Mouse (Mus musculus): ENCODE measurements around the gene Trim3. TPM values are rescaled to one million over a fixed set of nuclear protein-coding genes. Genes with fewer than 3 reads are reported as not detected.

The Trim3 gene
- polyA plus RNA-seq, 1 experiment, result 163 TPM

GRCm38 (mm10) chr7:105616561-105616960 lies 16.8 kb downstream of the Trim3 start:
- Histone ChIP-seq H3K4me3 (replicated peaks; ENCODE audit: extremely low read depth, low read depth, low read length) (no peak overlapping the region), H3K4me1 (ENCODE audit: control insufficient read depth, insufficient read depth, low read length) (peaks cover 9% of the 10 kb centered on the region; the same call in 1 of the 2 replicates)
- no peak for DNase-seq
- TF ChIP-seq CTCF (IDR thresholded peaks at IDR 0.05; ENCODE audit: insufficient read depth, low read length), result no peak
- no peak for TF ChIP-seq POLR2A (IDR thresholded peaks at IDR 0.05; ENCODE audit: borderline replicate concordance, extremely low read depth, low read depth, low read length)
- 63% methylated on average over 6 of the region's 6 CpGs for WGBS

- no peak for TF ChIP-seq POLR2A (IDR thresholded peaks at IDR 0.05; ENCODE audit: borderline replicate concordance, extremely low read depth, low read depth, low read length)
- TF ChIP-seq CTCF (IDR thresholded peaks at IDR 0.05; ENCODE audit: insufficient read depth, low read length), result no peak
- Histone ChIP-seq H3K4me3 (replicated peaks; ENCODE audit: extremely low read depth, low read depth, low read length) (no peak overlapping the region), H3K4me1 (ENCODE audit: control insufficient read depth, insufficient read depth, low read length) (peaks cover 2% of the 10 kb centered on the region; the same call in 1 of the 2 replicates)
- 75% methylated on average over 1 of the region's 1 CpGs for WGBS
- DNase-seq, result no peak
Measured at GRCm38 (mm10) chr7:105615720-105616119, 17.7 kb downstream of the Trim3 start.

GRCm38 (mm10) chr7:105614400-105614799 lies 19.0 kb downstream of the Trim3 start:
- no peak for DNase-seq
- no peak overlapping the region for H3K4me3 ChIP-seq (replicated peaks; ENCODE audit: extremely low read depth, low read depth, low read length)
- TF ChIP-seq CTCF (IDR thresholded peaks at IDR 0.05; ENCODE audit: insufficient read depth, low read length) (no peak), POLR2A (IDR thresholded peaks at IDR 0.05; ENCODE audit: borderline replicate concordance, extremely low read depth, low read depth, low read length) (no peak)
- 100% methylated on average over 1 of the region's 1 CpGs for WGBS
- H3K4me1 ChIP-seq (ENCODE audit: control insufficient read depth, insufficient read depth, low read length), result no peaks in the 10 kb centered on the region; the same call in 1 of the 2 replicates

- no peaks in the 10 kb centered on the region; the same call in 1 of the 2 replicates for H3K4me1 ChIP-seq (ENCODE audit: control insufficient read depth, insufficient read depth, low read length)
- DNase-seq, result peak; percentile 26
- WGBS, result 68% methylated on average over 1 of the region's 1 CpGs
- TF ChIP-seq CTCF (IDR thresholded peaks at IDR 0.05; ENCODE audit: insufficient read depth, low read length) (no peak), POLR2A (IDR thresholded peaks at IDR 0.05; ENCODE audit: borderline replicate concordance, extremely low read depth, low read depth, low read length) (no peak)
- H3K4me3 ChIP-seq (replicated peaks; ENCODE audit: extremely low read depth, low read depth, low read length), result no peak overlapping the region
Measured at GRCm38 (mm10) chr7:105611767-105612166, 21.6 kb downstream of the Trim3 start.

DNA sequence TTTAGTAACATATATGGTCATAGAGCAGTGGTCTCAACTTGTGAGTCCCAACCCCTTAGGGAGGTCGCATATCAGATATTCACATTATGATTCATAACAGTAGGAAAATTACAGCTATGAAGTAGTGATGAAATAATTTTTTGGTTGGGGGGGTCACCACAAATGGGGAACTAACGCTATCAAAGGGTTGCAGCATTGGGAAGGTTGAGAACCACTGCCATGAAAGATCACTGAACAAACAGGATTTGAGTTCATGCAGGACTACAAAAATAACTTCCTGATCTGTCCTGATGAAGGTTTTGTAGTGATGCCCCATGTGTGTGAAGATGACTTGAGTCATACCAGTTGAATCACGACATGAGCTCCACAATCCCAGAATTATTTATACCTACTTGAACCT lies 24.9 kb downstream of the Trim3 start:
- Histone ChIP-seq H3K4me3 (replicated peaks; ENCODE audit: extremely low read depth, low read depth, low read length) (no peak overlapping the region), H3K4me1 (ENCODE audit: control insufficient read depth, insufficient read depth, low read length) (no peaks in the 10 kb centered on the region; the same call in 1 of the 2 replicates)
- no peak for TF ChIP-seq POLR2A (IDR thresholded peaks at IDR 0.05; ENCODE audit: borderline replicate concordance, extremely low read depth, low read depth, low read length)
- TF ChIP-seq CTCF (IDR thresholded peaks at IDR 0.05; ENCODE audit: insufficient read depth, low read length), result no peak
- no peak for DNase-seq
- 76% methylated on average over 3 of the region's 3 CpGs for WGBS

DNA sequence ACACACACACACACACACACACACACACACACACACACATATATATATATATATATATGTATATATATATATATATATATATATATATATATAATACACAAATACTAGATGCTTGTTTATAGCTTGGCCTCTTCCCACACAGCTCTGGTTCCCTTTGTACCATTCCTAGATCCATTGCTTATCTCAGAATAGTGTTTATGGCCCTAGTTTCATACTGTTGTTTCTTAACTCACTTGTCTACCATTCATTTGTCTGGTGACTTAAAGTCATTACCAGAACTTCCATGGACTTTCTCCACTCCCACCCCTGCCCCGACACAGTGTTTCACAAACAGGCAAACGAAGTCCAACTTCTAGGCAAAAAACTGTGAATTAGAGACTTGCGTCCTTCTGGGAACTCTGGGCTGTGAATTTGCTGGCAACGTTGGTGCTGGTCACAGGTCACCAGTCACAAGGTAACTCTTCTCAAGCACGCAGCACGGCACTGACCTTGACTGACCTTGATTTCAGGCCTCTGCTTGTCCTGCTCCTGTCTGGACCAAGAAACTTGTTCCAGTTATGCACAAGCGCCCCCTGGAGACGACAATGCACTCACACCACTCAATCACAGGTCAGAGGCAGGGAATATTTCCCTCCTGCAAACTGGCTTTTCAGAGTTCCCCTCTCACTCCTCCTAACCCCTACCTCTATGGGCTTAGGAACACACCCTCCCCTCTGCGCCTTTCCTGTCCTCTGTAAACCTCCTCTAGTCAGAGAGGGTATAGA lies 30.3 kb downstream of the Trim3 start:
- Histone ChIP-seq H3K4me1 (ENCODE audit: control insufficient read depth, insufficient read depth, low read length) (0 out of 2 replicates have a peak, but pooled peaks cover 2% of the 10 kb centered on the region), H3K4me3 (replicated peaks; ENCODE audit: extremely low read depth, low read depth, low read length) (no peak overlapping the region)
- no peak for TF ChIP-seq POLR2A (IDR thresholded peaks at IDR 0.05; ENCODE audit: borderline replicate concordance, extremely low read depth, low read depth, low read length)
- TF ChIP-seq CTCF (IDR thresholded peaks at IDR 0.05; ENCODE audit: insufficient read depth, low read length), result peak; percentile 86
- peak; percentile 76 for DNase-seq
- WGBS, result 31% methylated on average over 9 of the region's 9 CpGs

DNA sequence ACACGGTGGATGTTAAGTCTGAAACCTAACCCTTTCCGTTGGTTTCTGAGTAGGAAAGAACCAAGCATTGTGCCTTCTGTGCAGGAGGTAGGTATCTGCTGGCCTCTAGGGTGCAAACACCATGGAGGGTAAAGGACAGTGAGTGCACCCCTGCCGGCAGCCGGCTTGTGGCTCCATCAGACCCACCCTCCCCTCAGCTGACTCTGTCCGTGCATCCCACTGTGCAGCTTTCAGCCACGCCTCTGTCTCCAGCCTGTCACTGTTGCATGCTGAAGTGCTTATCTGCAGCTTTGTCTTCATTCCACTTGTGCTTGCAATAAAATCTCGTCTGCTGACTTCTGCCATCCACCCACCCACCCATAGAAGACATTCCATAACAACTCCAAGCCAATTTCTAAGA lies 43.3 kb downstream of the Trim3 start:
- DNase-seq, result no peak
- Histone ChIP-seq H3K4me1 (ENCODE audit: control insufficient read depth, insufficient read depth, low read length) (no peaks in the 10 kb centered on the region), H3K4me3 (replicated peaks; ENCODE audit: extremely low read depth, low read depth, low read length) (no peak overlapping the region)
- WGBS, result 53% methylated on average over 7 of the region's 7 CpGs
- TF ChIP-seq POLR2A (IDR thresholded peaks at IDR 0.05; ENCODE audit: borderline replicate concordance, extremely low read depth, low read depth, low read length), result no peak
- no peak for TF ChIP-seq CTCF (IDR thresholded peaks at IDR 0.05; ENCODE audit: insufficient read depth, low read length)

GRCm38 (mm10) chr7:105588325-105588912 lies 45.0 kb downstream of the Trim3 start:
- no peaks in the 10 kb centered on the region for H3K4me1 ChIP-seq (ENCODE audit: control insufficient read depth, insufficient read depth, low read length)
- DNase-seq, result no peak
- TF ChIP-seq POLR2A (IDR thresholded peaks at IDR 0.05; ENCODE audit: borderline replicate concordance, extremely low read depth, low read depth, low read length) (no peak), CTCF (IDR thresholded peaks at IDR 0.05; ENCODE audit: insufficient read depth, low read length) (no peak)
- WGBS, result 32% methylated on average over 9 of the region's 9 CpGs
- no peak overlapping the region for H3K4me3 ChIP-seq (replicated peaks; ENCODE audit: extremely low read depth, low read depth, low read length)

DNA sequence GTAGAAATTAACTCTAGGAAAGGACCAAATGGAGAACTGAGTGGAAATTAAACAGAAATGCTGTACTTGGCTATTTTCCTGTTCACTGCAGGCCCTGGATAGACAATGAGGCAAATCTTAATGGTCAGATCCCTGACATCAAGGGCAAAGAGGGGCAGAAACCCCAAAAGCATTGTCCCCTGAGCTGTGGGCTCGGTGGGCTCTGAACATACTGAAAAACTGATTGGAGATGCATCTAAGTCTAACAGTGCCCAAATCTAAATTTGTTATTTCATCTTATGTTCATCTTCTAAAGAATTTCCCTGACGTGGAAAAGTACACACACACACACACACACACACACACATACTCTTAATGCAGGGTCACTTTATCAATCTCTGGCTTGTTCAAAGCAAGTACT lies 51.4 kb downstream of the Trim3 start:
- peaks cover 6% of the 10 kb centered on the region for H3K4me1 ChIP-seq (ENCODE audit: control insufficient read depth, insufficient read depth, low read length)
- no peak overlapping the region for H3K4me3 ChIP-seq (replicated peaks; ENCODE audit: extremely low read depth, low read depth, low read length)
- TF ChIP-seq CTCF (IDR thresholded peaks at IDR 0.05; ENCODE audit: insufficient read depth, low read length) (no peak), POLR2A (IDR thresholded peaks at IDR 0.05; ENCODE audit: borderline replicate concordance, extremely low read depth, low read depth, low read length) (no peak)
- no peak for DNase-seq
- 77% methylated on average over 2 of the region's 2 CpGs for WGBS

All from lung, adult 2 months (tissue).